Mouse (Mus musculus) ES-E14 (cell line): ENCODE measurements around the gene Immt.

Source experiments
- CHD2 ChIP-seq: IDR thresholded peaks from 2 replicates; pipeline ENCODE4 v1.6.1; 2014; ENCODE audit warnings: mild to moderate bottlenecking, low read depth, low read length, inconsistent platforms
- MAFK ChIP-seq: IDR thresholded peaks from 2 replicates; pipeline ENCODE4 v1.6.1; 2014; ENCODE audit warnings: mild to moderate bottlenecking, low read depth, low read length, inconsistent platforms; ENCODE audit not compliant: insufficient read depth
- ZNF384 ChIP-seq: IDR thresholded peaks from 2 replicates; pipeline ENCODE4 v1.6.1; 2012; ENCODE audit warnings: low read depth, low read length, inconsistent platforms

GRCm38 (mm10) chr6:71804061-71804829 is 26.9 kb upstream of the Immt start:
- TF ChIP-seq ZNF384 (0 out of 2 replicates have a peak, but pooled peaks have one; percentile 26), CHD2 (no peak), MAFK (no peak)
